Mouse (Mus musculus): ENCODE data around the gene Gemin4. TPM values are rescaled to one million over a fixed set of nuclear protein-coding genes. Genes with fewer than 3 reads are reported as not detected.

The Gemin4 gene
- polyA plus RNA-seq, 1 experiment from 2014 or later = 65.6 TPM

DNA sequence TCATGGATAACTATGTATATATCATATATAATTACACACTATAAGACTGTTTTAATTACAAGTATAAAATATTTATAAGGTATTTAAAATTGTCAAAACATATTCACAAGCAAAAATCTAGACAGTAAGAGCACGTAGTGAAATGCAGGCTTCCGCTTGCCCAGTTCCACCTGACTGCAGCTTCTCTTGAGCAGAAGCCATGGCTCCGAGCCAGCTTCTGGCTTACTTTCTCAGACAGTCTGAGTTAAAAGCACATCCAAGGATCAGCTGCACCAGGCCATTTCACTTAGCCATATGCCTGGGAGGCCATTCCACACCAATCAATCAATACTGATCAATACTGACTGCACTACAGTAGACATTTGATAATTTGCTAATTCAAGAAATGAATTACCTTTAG, 48.5 kb downstream of the Gemin4 start:
- Histone ChIP-seq H3K4me3 (no peak overlapping the region), H3K27ac (no peak overlapping the region), H3K9me3 (no peaks in the 10 kb centered on the region), H3K4me1 (no peaks in the 10 kb centered on the region), H3K27me3 (ENCODE audit: poor library complexity, severe bottlenecking) (no peaks in the 10 kb centered on the region), H3K36me3 (replicated peaks) (peaks cover 23% of the 10 kb centered on the region)
- no peak for DNase-seq (ENCODE audit: extremely low spot score, low spot score)
- 93% methylated on average over 3 of the region's 3 CpGs for WGBS

DNA sequence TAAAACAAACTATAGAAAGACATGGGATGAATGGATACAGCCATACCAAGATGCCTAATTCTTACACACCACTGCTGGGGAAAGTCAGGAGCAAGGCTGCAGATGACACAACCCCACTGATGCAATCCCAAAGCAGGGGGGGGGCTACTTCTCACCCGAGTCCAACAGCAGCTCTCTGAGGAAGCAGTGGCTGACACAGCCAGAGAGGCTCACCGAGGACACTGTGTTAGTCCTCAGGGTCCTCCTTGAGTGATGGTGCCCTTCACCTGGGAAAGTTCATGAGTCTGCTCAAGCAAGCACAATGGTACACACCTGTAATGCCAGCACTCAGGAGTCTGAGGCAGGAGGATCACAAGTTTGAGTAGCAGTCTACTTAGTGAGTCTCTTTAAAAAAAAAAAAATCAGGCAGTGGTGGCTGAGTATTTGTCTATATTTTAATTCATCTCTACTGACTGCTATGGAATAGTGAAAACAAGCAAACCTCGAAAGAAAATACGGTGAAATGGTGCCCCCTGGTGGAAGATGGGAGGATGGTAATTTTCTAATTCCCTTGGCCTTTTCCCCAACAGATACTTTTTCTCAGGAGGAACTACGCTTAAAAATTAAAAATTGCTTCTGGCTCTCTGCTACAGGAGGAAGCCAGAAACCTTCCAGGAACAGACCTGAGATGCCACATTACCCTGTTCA, 50.2 kb downstream of the Gemin4 start:
- Histone ChIP-seq H3K4me3 (no peak overlapping the region), H3K4me1 (no peaks in the 10 kb centered on the region), H3K27me3 (ENCODE audit: poor library complexity, severe bottlenecking) (no peaks in the 10 kb centered on the region), H3K9me3 (no peaks in the 10 kb centered on the region), H3K36me3 (replicated peaks) (peaks cover 16% of the 10 kb centered on the region), H3K27ac (no peak overlapping the region)
- peak; percentile 45 for DNase-seq (ENCODE audit: extremely low spot score, low spot score)
- WGBS = 36% methylated on average over 5 of the region's 5 CpGs

DNA sequence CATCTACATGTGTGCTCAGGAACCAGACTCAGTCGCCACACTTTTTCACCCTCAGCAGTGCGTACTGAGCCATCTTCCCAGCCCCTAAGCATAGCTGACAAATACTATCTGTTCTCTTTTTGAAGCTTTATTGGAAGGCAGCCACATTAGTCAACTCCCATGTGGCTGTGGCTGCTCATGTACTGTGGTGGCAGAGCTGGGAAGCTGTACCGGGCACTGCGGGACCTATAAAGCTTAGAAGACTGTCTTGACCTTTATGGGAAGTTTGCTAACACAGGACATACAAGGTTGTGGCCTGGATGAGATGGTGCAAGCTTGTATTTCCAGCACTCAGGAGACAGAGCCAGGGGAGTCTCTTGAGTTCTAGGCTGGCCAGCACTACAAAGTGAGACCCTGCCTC, 50.8 kb downstream of the Gemin4 start:
- Histone ChIP-seq H3K27me3 (ENCODE audit: poor library complexity, severe bottlenecking) (no peaks in the 10 kb centered on the region), H3K27ac (no peak overlapping the region), H3K36me3 (replicated peaks) (peaks cover 14% of the 10 kb centered on the region), H3K4me3 (no peak overlapping the region), H3K9me3 (no peaks in the 10 kb centered on the region), H3K4me1 (no peaks in the 10 kb centered on the region)
- WGBS = 97% methylated on average over 4 of the region's 4 CpGs
- DNase-seq (ENCODE audit: extremely low spot score, low spot score) = no peak

Other genes with a start within 250 kb of the Gemin4 start
- gene 1700016K19Rik, start 217.8 kb downstream of the Gemin4 start, polyA plus RNA-seq (2016; fragmentation: Nextera tagmentation; extraction: Ambion mirVana) = 0.23 and 0.62 TPM in 2 replicates
- 15.4 and 16.8 TPM in 2 replicates for gene Rflnb, start 189.9 kb downstream of the Gemin4 start, polyA plus RNA-seq (2016; fragmentation: Nextera tagmentation; extraction: Ambion mirVana)
- gene Vps53, start 38.0 kb downstream of the Gemin4 start, polyA plus RNA-seq (2016; fragmentation: Nextera tagmentation; extraction: Ambion mirVana) = 37.0 and 38.6 TPM in 2 replicates
- 30.9 and 32.3 TPM in 2 replicates for gene Fam57a, start 38.0 kb downstream of the Gemin4 start, polyA plus RNA-seq (2016; fragmentation: Nextera tagmentation; extraction: Ambion mirVana)
- 0.53 TPM in 1 of 2 replicates, not detected in the other for gene Dbil5, start 56 bp downstream of the Gemin4 start, polyA plus RNA-seq (2016; fragmentation: Nextera tagmentation; extraction: Ambion mirVana)
- 26.3 and 28.1 TPM in 2 replicates for gene Mrm3, start 26.1 kb upstream of the Gemin4 start, polyA plus RNA-seq (2016; fragmentation: Nextera tagmentation; extraction: Ambion mirVana)
- 129 and 134 TPM in 2 replicates for gene Glod4, start 26.1 kb upstream of the Gemin4 start, polyA plus RNA-seq (2016; fragmentation: Nextera tagmentation; extraction: Ambion mirVana)
- 55.4 and 62.3 TPM in 2 replicates for gene Nxn, start 181.5 kb upstream of the Gemin4 start, polyA plus RNA-seq (2016; fragmentation: Nextera tagmentation; extraction: Ambion mirVana)
- gene Timm22, start 189.3 kb upstream of the Gemin4 start, polyA plus RNA-seq (2016; fragmentation: Nextera tagmentation; extraction: Ambion mirVana) = 127 and 128 TPM in 2 replicates